Mouse (Mus musculus): ENCODE measurements around the gene Rarg.

DNA sequence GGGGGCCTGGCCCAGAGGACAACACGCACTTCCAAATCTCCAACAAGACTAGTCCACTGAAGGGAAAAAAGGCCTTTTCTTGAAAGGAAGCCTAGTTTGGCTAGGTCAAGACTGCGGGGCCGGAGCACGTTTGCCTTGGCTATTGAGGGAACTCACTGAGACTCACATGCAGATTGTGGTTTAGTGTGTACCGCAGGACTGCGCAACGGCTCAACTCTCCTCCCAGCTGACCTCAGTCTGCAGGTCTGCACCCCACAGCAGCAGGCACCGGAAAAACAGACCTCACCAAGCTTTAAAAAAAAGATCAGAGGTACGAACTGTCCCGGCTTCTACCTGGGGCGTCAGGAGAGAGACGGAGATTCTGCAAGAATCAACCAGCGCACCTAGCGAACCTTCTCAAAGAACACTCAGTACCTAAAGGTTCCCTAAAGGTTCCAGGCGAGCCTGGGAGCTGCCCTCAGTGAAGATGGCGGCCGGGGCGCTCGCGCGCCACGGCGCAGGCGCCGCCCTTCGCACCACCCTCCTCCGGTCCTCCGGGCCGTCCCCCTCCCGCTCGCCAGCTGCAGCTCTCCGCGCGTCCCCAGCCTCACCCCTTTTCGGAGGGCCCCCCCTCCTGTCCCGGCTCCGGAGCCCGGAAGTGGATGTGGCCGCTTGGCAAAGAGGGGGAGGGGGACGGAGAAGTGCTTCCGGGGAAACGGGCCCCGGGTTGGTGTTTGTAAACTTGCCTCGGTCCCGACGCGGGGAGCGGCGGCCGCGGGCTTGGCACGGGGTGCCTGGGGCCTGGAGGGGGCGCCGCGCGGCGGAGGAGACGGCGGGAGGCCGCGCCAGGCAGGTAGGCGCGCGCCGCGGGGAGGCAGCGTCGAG is 54.1 kb downstream of the Rarg start, which contains the start of gene Zfp740:
- TF ChIP-seq CTCF (conservative IDR thresholded peaks at IDR 0.05; ENCODE audit: insufficient read depth, insufficient read length, low read depth, low read length) (no peak), POLR2A (IDR thresholded peaks at IDR 0.05; ENCODE audit: low read depth, low read length) (no peak)

All from kidney, adult 2 months (tissue).